Mouse (Mus musculus): ENCODE data around the gene Acsl3. TPM values are rescaled to one million over a fixed set of nuclear protein-coding genes. Genes with fewer than 3 reads are reported as not detected.

Gene Acsl3
- total RNA-seq (2021): 10 to 100 TPM in 1 of 2 experiments, 1 to 10 TPM in 1; 8.0 to 11.3 TPM
- long read RNA-seq, experiment 1, partial matches to known transcripts: 0 of 3 reads
- long read RNA-seq, experiment 1, other reads (novel, unspliced or antisense): 2 of 3 reads
- long read RNA-seq, experiment 2, partial matches to known transcripts: 2 of 7 reads
- long read RNA-seq, experiment 2, other reads (novel, unspliced or antisense): 1 of 7 reads

GRCm38 (mm10) chr1:78657671-78658440 is at the start of gene Acsl3, which contains the start of gene Utp14b:
Gene Acsl3, plus strand, starts transcription at chr1:78657825.
Gene Utp14b, plus strand, starts transcription at chr1:78658038.
- DNase-seq: peak; percentile 98

GRCm38 (mm10) chr1:78609134-78609907 is 48.3 kb upstream of the Acsl3 start:
- no peak for DNase-seq

GRCm38 (mm10) chr1:78611039-78611438 is 46.6 kb upstream of the Acsl3 start:
- DNase-seq: peak; percentile 13

- no peak for DNase-seq
Measured at GRCm38 (mm10) chr1:78612959-78613358, 44.7 kb upstream of the Acsl3 start.

- no peak for DNase-seq
Measured at GRCm38 (mm10) chr1:78624352-78624751, 33.3 kb upstream of the Acsl3 start.

- DNase-seq: no peak
Measured at GRCm38 (mm10) chr1:78634486-78634885, 23.1 kb upstream of the Acsl3 start.

- no peak for DNase-seq
Measured at GRCm38 (mm10) chr1:78640871-78641270, 16.8 kb upstream of the Acsl3 start.

GRCm38 (mm10) chr1:78641791-78642190 is 15.8 kb upstream of the Acsl3 start:
- no peak for DNase-seq

GRCm38 (mm10) chr1:78642197-78642596 is 15.4 kb upstream of the Acsl3 start:
- no peak for DNase-seq

- DNase-seq: no peak
Measured at GRCm38 (mm10) chr1:78647317-78647885, 10.2 kb upstream of the Acsl3 start.

GRCm38 (mm10) chr1:78649269-78650061 is 8.2 kb upstream of the Acsl3 start:
- no peak for DNase-seq

GRCm38 (mm10) chr1:78656472-78656871 is 1.2 kb upstream of the Acsl3 start:
- DNase-seq: peak; percentile 15

- no peak for DNase-seq
Measured at GRCm38 (mm10) chr1:78657021-78657629, 500 bp upstream of the Acsl3 start.

GRCm38 (mm10) chr1:78658441-78659269 is 1.0 kb downstream of the Acsl3 start:
- DNase-seq: no peak

- DNase-seq: no peak
Measured at GRCm38 (mm10) chr1:78659270-78659823, 1.7 kb downstream of the Acsl3 start.

- no peak for DNase-seq
Measured at GRCm38 (mm10) chr1:78664326-78664725, 6.7 kb downstream of the Acsl3 start.

- no peak for DNase-seq
Measured at GRCm38 (mm10) chr1:78665954-78666499, 8.4 kb downstream of the Acsl3 start.

- DNase-seq: no peak
Measured at GRCm38 (mm10) chr1:78666585-78666984, 9.0 kb downstream of the Acsl3 start.

GRCm38 (mm10) chr1:78682291-78682690 is 24.7 kb downstream of the Acsl3 start:
- no peak for DNase-seq

GRCm38 (mm10) chr1:78684128-78684527 is 26.5 kb downstream of the Acsl3 start:
- DNase-seq: no peak
